Mouse (Mus musculus): ENCODE data around the gene Prr5l. TPM values are rescaled to one million over a fixed set of nuclear protein-coding genes. Genes with fewer than 3 reads are reported as not detected.

Prr5l gene
- polyA plus RNA-seq, 1 experiment from 2014 or later: 8.7 TPM

Other genes with a start within 250 kb of the Prr5l start
- 0.04 and 11.6 TPM in 2 replicates for gene Rag1, start 233.5 kb downstream of the Prr5l start, polyA plus RNA-seq (2015; fragmentation: Nextera tagmentation; extraction: Ambion mirVana)
- 50.1 and 53.8 TPM in 2 replicates for gene B230118H07Rik, start 233.5 kb downstream of the Prr5l start, polyA plus RNA-seq (2015; fragmentation: Nextera tagmentation; extraction: Ambion mirVana)
- 4.0 and 5.5 TPM in 2 replicates for gene Traf6, start 204.6 kb downstream of the Prr5l start, polyA plus RNA-seq (2015; fragmentation: Nextera tagmentation; extraction: Ambion mirVana)
- 90.1 and 105 TPM in 2 replicates for gene Commd9, start 3.2 kb upstream of the Prr5l start, polyA plus RNA-seq (2015; fragmentation: Nextera tagmentation; extraction: Ambion mirVana)